ENCODE assay signal across 18 mouse cellular contexts in the genomic region with DNA sequence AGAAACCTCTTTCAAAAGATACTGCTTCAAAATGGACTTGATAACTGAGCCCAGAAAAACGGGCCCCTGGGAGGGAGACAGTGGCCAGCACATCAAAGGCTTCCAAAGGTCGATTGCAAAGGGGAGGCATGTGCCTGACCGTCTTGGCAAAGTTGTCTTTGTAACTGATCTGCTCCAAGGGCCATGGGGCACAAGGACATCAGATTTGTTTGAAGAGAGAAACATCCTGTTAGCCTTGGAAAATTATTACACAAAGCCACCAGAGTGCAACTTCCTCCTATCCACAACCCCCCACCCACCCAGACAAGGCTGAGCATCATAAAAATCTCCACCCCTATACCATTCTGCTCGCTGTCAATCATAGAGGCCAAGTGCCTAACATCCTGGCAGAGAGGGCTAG.
DNase-seq lines count a peak whose midpoint lies in the region; ATAC-seq lines count a peak whose summit lies in the region.
"Had no signal": no experiment of that assay in that cellular context is flagged by ENCODE, and none has a peak within 500 bp of the region (broad histone marks: within the 10 kb centered on the region; RNA-seq: fewer than 3 reads in every experiment).

No protein-coding gene starts in this region.

- H3K4me1 ChIP-seq in kidney, embryonic 14.5 days (ENCODE audit: control insufficient read depth, insufficient read depth, low read length): peaks cover 14% of the 10 kb centered on the region; the same call in 1 of the 2 replicates
- H3K4me1 ChIP-seq in midbrain, embryonic 10.5 days: no peaks in the 10 kb centered on the region
- H3K4me1 ChIP-seq: neural tube, embryonic 15.5 days had no signal

- peak; percentile 10 for DNase-seq in ovary, postnatal 36 days (ENCODE audit: low spot score)
- no peak for DNase-seq in ovary, postnatal 14 days (ENCODE audit: low spot score)
- DNase-seq in embryo, embryonic 9.5 days (ENCODE audit: extremely low spot score): peak; percentile 25
- peak; percentile 20 for DNase-seq in yolk sac, embryonic 10.5 days (ENCODE audit: low spot score)
- no peak for DNase-seq in right cerebral cortex, postnatal 36 days (ENCODE audit: low spot score in 2 of 2)
- no peak for DNase-seq in midbrain, embryonic 10.5 days (ENCODE audit: low spot score)
- DNase-seq: cerebellum, postnatal 25 days; heart, postnatal 36 days; lung, embryonic 14.5 days; right cerebral cortex, postnatal 25 days; thymus, postnatal 4 days had no signal

- no peaks in the 10 kb centered on the region for H3K9me3 ChIP-seq in kidney, embryonic 14.5 days (ENCODE audit: control insufficient read depth, low read length)
- no peaks in the 10 kb centered on the region for H3K9me3 ChIP-seq in midbrain, embryonic 10.5 days (replicated peaks)
- H3K9me3 ChIP-seq: limb, embryonic 13.5 days; neural tube, embryonic 15.5 days had no signal

- peak; percentile 79 for ATAC-seq in kidney, embryonic 14.5 days (ENCODE audit: low FRiP score, low TSS enrichment)
- ATAC-seq in CD4-positive, CD25-positive, alpha-beta regulatory T cell, adult 4 months: no peak
- ATAC-seq: forebrain, embryonic 16.5 days; inflammation-experienced regulatory T-cells, adult 6 months; midbrain, embryonic 16.5 days had no signal

- peak overlapping the region; percentile 24; the same call in 1 of the 2 replicates for H3K27ac ChIP-seq in kidney, embryonic 14.5 days (ENCODE audit: low read depth, low read length)
- H3K27ac ChIP-seq in midbrain, embryonic 10.5 days (replicated peaks): no peak overlapping the region
- H3K27ac ChIP-seq: limb, embryonic 13.5 days; neural tube, embryonic 15.5 days had no signal

- no peak overlapping the region for H3K4me2 ChIP-seq in kidney, embryonic 14.5 days (replicated peaks; ENCODE audit: low read depth, low read length)
- H3K4me2 ChIP-seq: limb, embryonic 13.5 days; lung, embryonic 14.5 days; neural tube, embryonic 15.5 days had no signal

- 12% methylated on average over 4 of the region's 4 CpGs for WGBS in kidney, embryonic 14.5 days
- WGBS in midbrain, embryonic 10.5 days: 65% methylated on average over 4 of the region's 4 CpGs

- no peaks in the 10 kb centered on the region for H3K27me3 ChIP-seq in kidney, embryonic 14.5 days (ENCODE audit: control insufficient read depth, insufficient read depth, low read length)
- no peaks in the 10 kb centered on the region for H3K27me3 ChIP-seq in midbrain, embryonic 10.5 days (ENCODE audit: low read depth, poor library complexity, severe bottlenecking)
- H3K27me3 ChIP-seq: limb, embryonic 13.5 days; neural tube, embryonic 15.5 days had no signal

- no peak overlapping the region for H3K4me3 ChIP-seq in kidney, embryonic 14.5 days (ENCODE audit: low read length)
- H3K4me3 ChIP-seq in midbrain, embryonic 10.5 days: no peak overlapping the region
- H3K4me3 ChIP-seq: limb, embryonic 13.5 days; neural tube, embryonic 15.5 days had no signal

- H3K9ac ChIP-seq in kidney, embryonic 14.5 days (ENCODE audit: low read depth, low read length): no peak overlapping the region
- H3K9ac ChIP-seq: limb, embryonic 13.5 days; lung, embryonic 14.5 days; neural tube, embryonic 15.5 days had no signal

- no peaks in the 10 kb centered on the region for H3K36me3 ChIP-seq in kidney, embryonic 14.5 days (ENCODE audit: control insufficient read depth, insufficient read depth, low read length)
- H3K36me3 ChIP-seq in midbrain, embryonic 10.5 days: no peaks in the 10 kb centered on the region
- H3K36me3 ChIP-seq: limb, embryonic 13.5 days; neural tube, embryonic 15.5 days had no signal

Comparison
In these comparisons a context has a peak if more than half of its experiments do, and no peak if none do; other contexts are left out.
1. DNase-seq: peak in ovary, postnatal 36 days (single experiment), embryo, embryonic 9.5 days (single experiment) and yolk sac, embryonic 10.5 days (single experiment); none in ovary, postnatal 14 days (single experiment), right cerebral cortex, postnatal 36 days (0 of 2) and midbrain, embryonic 10.5 days (single experiment).